Mouse (Mus musculus): ENCODE data around the gene Plp2. TPM values are rescaled to one million over a fixed set of nuclear protein-coding genes. Genes with fewer than 3 reads are reported as not detected.
A peak's percentile ranks its signal among the peaks of the same experiment; 100 is the strongest.

Plp2 gene
- total RNA-seq, 2 experiments from 2014 or later: 5.9 to 7.7 TPM

DNA sequence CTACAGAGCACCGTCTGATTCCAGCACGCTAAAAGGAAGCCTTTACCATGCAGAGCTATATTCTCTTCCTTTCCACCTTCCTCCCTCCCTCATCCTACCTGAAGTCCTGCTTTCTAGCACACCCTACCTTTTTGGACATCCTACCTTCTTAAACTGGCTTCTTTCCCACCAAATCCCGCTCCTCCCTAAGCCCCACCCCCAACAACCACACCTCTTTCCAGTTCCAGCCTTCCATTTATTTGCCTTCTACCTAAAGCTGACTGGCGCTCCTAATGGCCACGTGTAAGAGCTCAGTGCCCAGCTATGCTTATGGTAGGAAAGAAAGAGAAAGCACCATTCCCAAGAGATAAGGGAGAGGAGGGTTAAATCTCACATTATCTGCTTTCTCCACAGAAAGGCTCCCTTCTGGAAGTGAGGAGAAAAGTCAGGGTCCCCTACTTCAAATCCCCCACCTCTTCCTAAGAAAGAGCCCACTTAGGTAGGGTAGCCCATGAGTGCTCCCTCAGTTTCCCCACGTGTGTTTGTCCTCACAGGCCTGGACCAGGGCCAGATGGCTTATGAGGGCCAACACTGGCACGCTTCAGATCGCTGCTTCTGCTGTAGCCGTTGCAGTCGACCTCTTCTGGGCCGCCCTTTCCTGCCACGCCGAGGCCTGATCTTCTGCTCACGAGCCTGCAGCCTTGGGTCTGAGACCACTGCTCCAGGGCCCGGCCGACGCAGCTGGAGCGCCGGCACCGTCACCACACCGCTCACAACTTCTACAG lies 5.3 kb downstream of the Plp2 start:
- no peak for DNase-seq (ENCODE audit: low spot score in 2 of 2)

DNA sequence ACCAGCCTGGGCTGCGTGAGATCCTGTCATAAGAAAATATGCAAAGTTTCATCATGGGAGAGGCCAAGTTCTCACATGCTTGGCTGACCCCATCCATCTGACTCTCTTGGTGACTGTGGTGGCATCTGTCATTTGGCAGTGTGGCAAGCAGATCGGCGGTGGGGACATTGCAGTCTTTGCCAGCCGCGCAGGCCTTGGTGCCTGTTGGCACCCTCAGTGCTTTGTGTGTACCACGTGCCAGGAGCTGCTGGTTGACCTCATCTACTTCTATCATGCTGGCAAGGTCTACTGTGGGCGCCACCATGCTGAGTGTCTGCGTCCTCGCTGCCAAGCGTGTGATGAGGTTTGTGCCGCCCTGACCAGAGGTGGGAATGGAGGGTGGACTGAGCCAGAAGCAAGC lies 6.4 kb downstream of the Plp2 start:
- intact Hi-C loops (cut with DNase I): no loop called here
- DNase-seq (ENCODE audit: low spot score in 2 of 2): no peak

More for the DNA sequence above, 5.3 kb downstream of the Plp2 start:
- intact Hi-C loops (cut with DNase I): no loop called here

DNA sequence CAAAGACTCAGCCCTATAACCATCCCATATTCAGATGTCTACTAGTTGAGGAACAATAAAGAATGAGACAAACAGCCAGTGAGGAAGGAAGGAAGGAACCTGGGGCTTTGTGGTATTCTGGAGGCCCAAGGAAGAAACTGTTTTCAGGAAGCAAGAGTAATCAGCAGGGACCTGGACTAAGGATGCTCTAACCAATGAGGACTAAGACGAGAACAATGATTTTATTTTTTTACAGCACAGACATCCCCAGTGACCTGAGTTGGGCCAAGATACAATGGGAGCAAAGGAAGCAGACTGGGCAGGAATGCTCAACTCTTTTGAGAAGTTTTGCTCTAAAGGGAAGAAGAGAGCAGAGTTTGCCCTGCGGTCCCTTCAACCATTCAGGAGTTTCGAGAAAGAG lies 8.3 kb downstream of the Plp2 start:
- no peak for DNase-seq (ENCODE audit: low spot score in 2 of 2)
- intact Hi-C loops (cut with DNase I): no loop called here

DNA sequence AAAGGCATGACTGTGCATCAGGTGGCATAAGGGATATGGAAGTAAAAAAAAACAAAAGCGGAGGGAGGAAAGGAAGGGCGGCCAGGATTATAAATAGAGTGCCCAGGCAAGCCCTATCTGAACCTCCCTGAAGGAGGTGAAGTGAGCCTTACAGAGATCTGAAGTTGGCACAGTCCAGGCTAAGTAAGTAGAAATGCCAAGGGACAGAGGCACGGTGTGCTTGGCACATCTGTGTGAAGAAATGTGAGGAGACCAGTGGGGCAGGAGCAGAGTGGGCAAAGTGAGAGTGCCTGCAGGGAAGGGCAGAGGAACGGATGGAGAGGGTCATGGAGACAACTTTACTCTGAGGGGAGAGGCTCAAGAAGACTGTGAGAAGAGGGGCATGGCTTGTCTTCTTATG lies 10.1 kb downstream of the Plp2 start:
- DNase-seq (ENCODE audit: low spot score in 2 of 2): no peak
- intact Hi-C loops (cut with DNase I): no loop called here

DNA sequence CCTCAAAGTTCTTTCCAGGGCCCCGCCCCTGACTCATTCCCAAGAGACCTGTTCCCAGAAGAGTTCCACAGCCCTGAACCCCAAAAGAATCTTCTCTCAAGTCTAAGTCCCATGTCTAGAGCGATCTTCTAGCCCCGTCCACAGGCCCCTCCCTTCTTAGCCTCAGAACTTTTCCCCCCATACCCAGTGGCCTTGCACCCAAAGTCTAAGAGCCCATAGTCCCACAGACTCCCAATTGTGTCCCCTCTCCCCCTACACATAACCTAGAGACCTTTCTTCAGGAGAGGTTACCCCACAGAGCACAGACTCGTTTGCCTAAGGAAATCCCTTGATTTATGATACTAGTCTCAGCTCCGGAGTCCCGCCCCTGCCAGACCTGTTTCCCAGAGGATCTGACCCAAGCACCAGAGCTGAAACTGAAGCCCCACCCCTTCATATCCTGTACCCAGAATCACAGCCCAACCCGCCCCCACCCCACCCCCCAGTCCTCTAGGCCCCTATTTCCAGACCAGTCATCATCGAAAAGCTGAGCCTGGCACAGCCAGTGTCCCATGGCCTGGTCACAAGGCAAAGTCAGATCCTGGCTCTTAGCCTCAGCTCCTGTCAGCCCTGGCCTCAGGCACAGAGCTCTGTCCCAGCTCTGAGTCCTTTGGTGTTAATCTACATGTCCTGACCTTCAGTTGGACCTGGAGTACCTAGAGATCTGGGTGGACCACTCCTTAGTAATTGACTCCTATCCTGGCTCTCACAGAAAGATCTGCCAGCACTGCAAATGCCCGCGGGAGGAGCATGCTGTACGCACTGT lies 12.2 kb downstream of the Plp2 start:
- DNase-seq (ENCODE audit: low spot score in 2 of 2): no peak
- intact Hi-C loops (cut with DNase I): no loop called here

DNA sequence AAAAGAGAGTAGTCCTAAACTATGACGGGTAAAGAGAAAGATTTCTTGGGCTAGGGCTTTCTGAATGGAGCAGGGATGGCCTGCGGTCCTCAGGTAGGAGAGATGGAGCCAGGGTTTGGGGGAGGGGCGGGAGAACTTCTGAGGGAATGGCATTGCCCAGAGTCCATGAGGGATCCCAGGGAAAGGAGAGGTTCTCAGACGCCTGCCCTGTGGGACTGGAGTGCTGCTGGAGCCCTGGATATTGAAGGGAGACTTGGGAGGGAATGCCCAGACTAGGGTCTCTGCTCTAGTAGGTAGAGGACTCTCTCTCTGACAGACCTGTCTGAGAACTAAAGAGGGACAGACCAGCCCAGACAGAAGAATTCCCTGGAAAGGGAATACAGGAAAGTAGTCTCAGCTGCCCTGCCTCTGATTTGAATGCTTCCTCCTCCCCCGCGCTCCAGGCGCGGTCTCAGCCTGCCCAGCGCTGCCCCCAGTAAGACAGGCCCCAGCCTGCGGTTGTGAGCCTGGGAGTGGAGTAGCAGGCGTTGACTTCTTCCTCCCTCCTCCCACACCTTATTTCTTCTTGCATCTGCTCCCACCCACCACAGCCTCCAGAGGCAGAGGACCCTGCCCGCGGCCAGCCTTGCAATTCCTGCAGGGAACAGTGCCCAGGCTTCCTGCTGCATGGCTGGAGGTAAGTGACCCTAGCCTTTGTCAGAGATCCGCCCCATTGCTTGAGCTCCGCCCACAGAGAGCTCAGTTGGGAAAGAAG lies 13.0 kb downstream of the Plp2 start:
- DNase-seq (ENCODE audit: low spot score in 2 of 2): no peak
- intact Hi-C loops (cut with DNase I): no loop called here

DNA sequence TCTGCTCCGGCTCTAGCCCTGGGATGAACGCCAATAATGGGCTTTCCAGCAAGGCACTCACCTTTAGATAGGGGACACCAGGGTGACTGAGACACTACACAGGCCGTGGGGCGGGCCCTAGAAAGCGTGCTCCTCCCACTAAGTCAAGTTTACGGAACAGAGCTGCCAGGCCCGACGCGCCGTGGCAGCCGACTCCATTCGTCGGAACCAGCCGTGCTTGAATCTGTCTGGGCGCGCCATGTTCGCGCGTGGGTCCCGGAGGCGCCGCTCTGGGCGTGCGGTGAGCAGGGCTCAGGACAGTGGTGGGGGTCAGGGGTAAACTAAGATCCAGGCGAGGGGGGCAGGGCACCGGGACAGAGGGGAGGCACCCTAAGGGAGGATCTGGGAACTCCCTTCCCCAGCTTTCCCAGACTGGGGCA lies 14.0 kb downstream of the Plp2 start, which contains the start of gene Prickle3:
Gene Prickle3, plus strand, starts transcription at position 40 of the 419 bp plus-strand sequence.
- intact Hi-C loops (cut with DNase I): no loop called here
- no peak for DNase-seq (ENCODE audit: low spot score in 2 of 2)

DNA sequence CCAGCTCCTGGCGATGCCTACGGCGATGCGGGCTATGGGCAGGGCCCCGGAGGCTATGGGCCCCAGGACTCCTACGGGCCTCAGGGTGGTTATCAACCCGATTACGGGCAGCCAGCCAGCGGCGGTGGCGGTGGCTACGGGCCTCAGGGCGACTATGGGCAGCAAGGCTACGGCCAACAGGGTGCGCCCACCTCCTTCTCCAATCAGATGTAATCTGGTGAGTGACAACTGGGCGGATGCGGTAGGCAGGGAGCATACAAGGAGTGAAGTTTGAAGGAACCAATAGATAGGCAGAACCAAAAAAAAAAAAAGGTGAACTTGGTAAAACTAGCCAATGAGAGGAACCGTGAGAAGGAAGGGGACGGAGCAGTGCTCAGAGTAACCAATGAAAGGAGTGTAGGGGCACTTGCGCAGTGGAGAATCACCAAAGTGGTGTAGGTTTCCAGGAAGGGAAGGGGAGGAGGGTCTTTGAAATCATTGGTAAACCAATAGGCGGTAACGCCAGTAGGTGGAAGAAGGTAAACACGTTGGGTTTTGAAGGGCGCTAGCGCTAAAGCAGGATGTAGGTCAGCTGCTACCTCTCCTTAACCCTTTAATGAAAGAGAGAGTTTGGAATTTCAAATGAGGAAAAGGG lies 22.4 kb downstream of the Plp2 start:
- intact Hi-C loops (cut with DNase I): no loop called here
- DNase-seq (ENCODE audit: low spot score in 2 of 2): peak in 1 of 2 experiments; percentile 77

DNA sequence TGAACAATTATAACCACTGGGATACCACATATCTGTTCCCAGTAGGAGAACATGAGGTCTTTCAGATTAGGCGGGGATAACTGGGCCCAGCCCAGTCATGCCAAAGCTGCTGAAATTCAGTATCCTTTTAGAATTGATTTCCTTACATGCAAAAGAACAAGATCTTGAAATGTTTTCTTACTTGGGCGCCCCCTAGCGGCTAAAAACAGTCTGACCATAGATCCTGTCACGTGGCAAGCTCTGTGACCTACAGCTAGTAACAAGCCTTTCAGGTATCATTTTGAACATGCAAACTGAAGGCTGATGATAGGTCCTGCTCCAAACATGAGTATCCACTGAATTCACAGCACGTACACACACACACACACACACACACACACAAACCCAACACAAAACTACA lies 25.8 kb downstream of the Plp2 start:
- peak; percentile 81 to 85 for DNase-seq (ENCODE audit: low spot score in 2 of 2)
- intact Hi-C loops (cut with DNase I): loop anchor here (2.0 kb wide), 1 partner anchor 171 kb away; no protein-coding TSS in a partner anchor

DNA sequence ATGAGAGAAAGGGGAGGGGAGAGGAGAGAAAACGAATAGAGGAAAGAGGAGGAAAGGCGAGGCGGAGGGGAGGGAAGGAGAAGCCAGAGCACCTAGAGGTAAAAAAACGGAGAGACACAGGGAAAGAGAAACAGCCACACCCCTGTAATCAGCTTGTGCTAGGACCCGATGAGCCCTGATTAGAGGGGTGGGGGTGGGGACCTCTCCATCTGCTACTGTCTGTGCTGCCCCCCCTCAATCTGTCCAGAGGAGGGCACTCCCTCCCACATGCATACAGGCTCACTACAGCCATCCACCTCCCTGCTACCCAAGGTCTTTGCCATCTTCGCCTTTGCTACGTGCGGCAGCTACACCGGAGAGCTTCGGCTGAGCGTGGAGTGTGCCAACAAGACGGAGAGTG lies 30.4 kb downstream of the Plp2 start:
- DNase-seq (ENCODE audit: low spot score in 2 of 2): no peak
- intact Hi-C loops (cut with DNase I): no loop called here

DNA sequence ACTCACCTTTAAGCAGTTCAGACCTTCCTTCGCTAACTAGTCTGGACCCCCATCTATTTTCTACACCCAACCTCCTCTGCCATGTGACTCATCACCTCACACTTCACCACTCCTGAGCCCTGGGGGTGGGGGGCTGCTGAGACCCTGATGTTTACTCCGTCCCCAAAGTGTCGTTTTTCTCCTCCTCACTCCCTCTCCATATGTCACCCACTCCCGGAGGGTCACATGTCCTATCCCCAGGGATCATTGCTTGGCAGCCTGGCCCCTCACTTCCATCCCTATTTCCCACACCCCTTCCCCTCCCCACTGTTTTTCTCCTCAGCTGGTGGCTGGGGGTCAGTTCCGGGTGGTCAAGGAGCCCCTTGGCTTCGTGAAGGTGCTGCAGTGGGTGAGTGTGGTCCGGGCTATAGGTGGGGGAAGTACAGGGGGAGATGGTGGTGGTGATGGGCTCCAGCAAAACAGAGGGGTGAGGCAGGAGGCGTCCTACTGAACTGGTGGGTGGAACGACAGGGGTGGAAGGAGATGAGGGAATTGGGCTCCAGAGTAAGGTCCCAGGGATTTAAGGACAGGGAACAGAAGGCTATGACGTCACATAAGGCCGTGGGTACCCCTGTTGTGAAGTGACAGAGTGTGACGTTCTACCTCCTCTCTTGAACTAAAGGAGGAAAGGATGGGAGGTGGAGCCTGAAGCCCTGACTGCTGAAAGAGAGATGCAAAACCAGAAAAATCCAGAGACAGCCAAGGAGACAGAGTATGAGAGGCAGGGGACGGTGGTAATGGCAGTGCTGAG lies 31.5 kb downstream of the Plp2 start:
- intact Hi-C loops (cut with DNase I): loop anchor here (2.0 to 5.0 kb wide), 2 partner anchors 65 to 217 kb away; partner anchors contain the start of gene Ppp1r3f
- DNase-seq (ENCODE audit: low spot score in 2 of 2): peak in 1 of 2 experiments; percentile 63

DNA sequence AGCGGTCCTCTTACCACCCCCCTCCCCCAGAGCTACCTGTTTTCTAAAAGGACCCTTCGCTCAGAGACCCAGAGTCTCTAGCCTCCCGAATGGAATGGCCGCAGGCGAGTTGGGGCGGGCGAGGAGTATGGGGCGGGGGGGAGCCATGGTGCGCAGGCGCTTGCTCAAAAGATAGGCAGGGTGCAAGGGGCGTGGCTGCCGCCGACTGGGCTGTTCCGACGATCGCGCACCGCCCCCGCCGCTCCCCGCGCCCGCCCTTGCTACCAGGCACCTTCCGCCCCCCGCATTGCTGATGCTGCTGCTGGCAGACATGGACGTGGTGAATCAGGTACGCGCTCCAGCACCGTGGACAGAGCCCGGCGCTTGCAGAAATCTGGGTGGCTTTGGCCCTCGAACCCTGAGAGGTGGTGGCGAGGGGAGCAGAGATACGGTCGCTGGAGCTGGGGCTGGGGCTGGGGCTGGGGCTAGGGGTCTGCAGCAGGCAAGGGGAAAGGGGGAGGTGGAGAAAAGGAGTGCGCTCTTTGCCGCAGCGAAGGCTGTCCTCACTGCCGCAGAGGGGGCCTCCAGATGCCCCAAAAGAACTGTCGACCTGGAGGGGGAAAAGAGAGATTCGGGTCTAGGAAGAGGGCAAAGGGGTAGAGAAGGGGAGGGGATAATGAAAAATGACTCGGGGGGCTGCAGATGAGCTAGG lies 32.6 kb downstream of the Plp2 start, which contains the start of gene Syp:
Gene Syp, plus strand, starts transcription at position 71 of the 691 bp plus-strand sequence.
- intact Hi-C loops (cut with DNase I): loop anchor here (2.0 to 5.0 kb wide), 2 partner anchors 64 to 216 kb away; partner anchors contain the start of gene Ppp1r3f
- peak; percentile 85 to 92 for DNase-seq (ENCODE audit: low spot score in 2 of 2)

DNA sequence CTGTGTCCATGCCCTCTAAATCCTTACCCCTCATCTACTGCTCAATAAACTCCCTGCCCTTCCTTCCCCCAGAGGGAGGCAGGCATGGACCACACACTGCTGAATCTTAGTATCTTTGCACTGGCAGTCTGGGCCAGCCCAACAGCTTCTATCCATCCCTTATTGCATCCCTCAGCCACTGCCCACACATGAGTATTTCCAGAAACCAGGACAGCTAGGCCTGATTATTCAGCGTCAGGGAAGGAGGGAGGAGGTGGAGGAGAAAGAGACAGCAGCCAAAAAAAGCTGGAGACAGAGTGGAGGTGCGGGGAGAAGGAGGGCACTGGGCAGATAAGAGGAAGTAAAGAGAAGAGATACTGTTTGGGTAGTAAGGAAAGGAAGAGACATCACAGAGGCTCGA lies 36.1 kb downstream of the Plp2 start:
- DNase-seq (ENCODE audit: low spot score in 2 of 2): peak; percentile 50 to 90
- intact Hi-C loops (cut with DNase I): loop anchor here (2.0 to 5.0 kb wide), 2 partner anchors 24 to 213 kb away; no protein-coding TSS in a partner anchor

DNA sequence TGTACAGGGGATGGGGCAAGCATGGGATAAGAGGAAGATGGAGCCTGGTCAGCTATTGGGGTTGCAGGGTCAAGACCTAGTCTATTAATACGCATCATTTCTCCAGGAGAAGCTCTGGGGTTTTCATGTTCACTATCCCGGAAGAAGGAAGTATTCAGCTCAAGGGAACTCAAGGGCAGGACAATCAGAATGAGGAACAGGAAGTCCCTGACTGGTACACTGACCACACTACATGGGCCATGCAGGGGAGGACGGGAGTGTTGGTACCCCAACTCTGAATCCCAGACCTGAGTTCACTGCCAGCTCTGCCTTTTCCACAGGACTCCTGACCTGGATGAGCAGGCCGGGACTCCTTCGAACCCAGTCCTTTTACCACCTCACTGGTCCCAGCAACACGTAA lies 38.6 kb downstream of the Plp2 start:
- no peak for DNase-seq (ENCODE audit: low spot score in 2 of 2)
- intact Hi-C loops (cut with DNase I): no loop called here

Data from left cerebral cortex, postnatal 25 days (tissue).